Mouse (Mus musculus) cerebellum, adult 18-20 months (tissue): ENCODE data around the gene Klhl21.

Source experiments
- DNase-seq, 2 experiments: peaks; one replicate each; pipeline ENCODE4 v3.0.0; 2021

The Klhl21 gene

GRCm38 (mm10) chr4:151996173-151996950, 12.2 kb upstream of the Klhl21 start, which contains the start of gene Phf13:
TSS of gene Phf13 (minus strand) at chr4:151996258.
- peak; percentile 98 to 100 for DNase-seq

- no peak for DNase-seq
Measured at GRCm38 (mm10) chr4:151996951-151997222, 11.7 kb upstream of the Klhl21 start.

- DNase-seq: no peak
Measured at GRCm38 (mm10) chr4:151997701-151998100, 10.9 kb upstream of the Klhl21 start.

- DNase-seq: no peak
Measured at GRCm38 (mm10) chr4:151999481-151999880, 9.1 kb upstream of the Klhl21 start.

- no peak for DNase-seq
Measured at GRCm38 (mm10) chr4:152000906-152001305, 7.7 kb upstream of the Klhl21 start.

GRCm38 (mm10) chr4:152001335-152001734, 7.3 kb upstream of the Klhl21 start:
- DNase-seq: no peak

GRCm38 (mm10) chr4:152002063-152002462, 6.5 kb upstream of the Klhl21 start:
- no peak for DNase-seq

GRCm38 (mm10) chr4:152006137-152006536, 2.5 kb upstream of the Klhl21 start:
- DNase-seq: peak in 1 of 2 experiments; percentile 37

GRCm38 (mm10) chr4:152006812-152007211, 1.8 kb upstream of the Klhl21 start:
- DNase-seq: no peak

GRCm38 (mm10) chr4:152007481-152008147, 989 bp upstream of the Klhl21 start:
- DNase-seq: peak in 1 of 2 experiments; percentile 26

GRCm38 (mm10) chr4:152008148-152008500, 479 bp upstream of the Klhl21 start:
- DNase-seq: no peak

- DNase-seq: peak; percentile 67 to 81
Measured at GRCm38 (mm10) chr4:152009076-152010051, 761 bp downstream of the Klhl21 start.

GRCm38 (mm10) chr4:152010091-152010706, 1.6 kb downstream of the Klhl21 start:
- DNase-seq: no peak

GRCm38 (mm10) chr4:152010707-152011134, 2.1 kb downstream of the Klhl21 start:
- peak in 1 of 2 experiments; percentile 53 for DNase-seq

- no peak for DNase-seq
Measured at GRCm38 (mm10) chr4:152011171-152011760, 2.7 kb downstream of the Klhl21 start.

- DNase-seq: no peak
Measured at GRCm38 (mm10) chr4:152012109-152012508, 3.5 kb downstream of the Klhl21 start.

GRCm38 (mm10) chr4:152013036-152013813, 4.6 kb downstream of the Klhl21 start:
- no peak for DNase-seq

- DNase-seq: no peak
Measured at GRCm38 (mm10) chr4:152019073-152019472, 10.5 kb downstream of the Klhl21 start.

GRCm38 (mm10) chr4:152020024-152020423, 11.4 kb downstream of the Klhl21 start:
- no peak for DNase-seq

- DNase-seq: no peak
Measured at GRCm38 (mm10) chr4:152021568-152022097, 13.0 kb downstream of the Klhl21 start.

GRCm38 (mm10) chr4:152022506-152022905, 13.9 kb downstream of the Klhl21 start:
- DNase-seq: no peak
